Mouse (Mus musculus) thymus, adult 2 months (tissue): ENCODE results near the gene Mcm5.
A peak's percentile ranks its signal among the peaks of the same experiment; 100 is the strongest.

ENCODE experiments used
- CTCF ChIP-seq: fragments of 200-500 bp; IDR thresholded peaks from 2 replicates; pipeline ENCODE4 v1.5.1; 2012; ENCODE audit warnings: mild to moderate bottlenecking, control low read depth, low read length, moderate library complexity, borderline replicate concordance; ENCODE audit not compliant: control insufficient read depth, poor library complexity, insufficient read depth; ENCODE audit errors: extremely low read depth
- POLR2A ChIP-seq: fragments of 200-500 bp; IDR thresholded peaks from 2 replicates; pipeline ENCODE4 v1.6.1; 2012; ENCODE audit warnings: mild to moderate bottlenecking, low read length, control low read depth, moderate library complexity; ENCODE audit not compliant: control insufficient read depth, poor library complexity, insufficient read depth; ENCODE audit errors: extremely low read depth

DNA sequence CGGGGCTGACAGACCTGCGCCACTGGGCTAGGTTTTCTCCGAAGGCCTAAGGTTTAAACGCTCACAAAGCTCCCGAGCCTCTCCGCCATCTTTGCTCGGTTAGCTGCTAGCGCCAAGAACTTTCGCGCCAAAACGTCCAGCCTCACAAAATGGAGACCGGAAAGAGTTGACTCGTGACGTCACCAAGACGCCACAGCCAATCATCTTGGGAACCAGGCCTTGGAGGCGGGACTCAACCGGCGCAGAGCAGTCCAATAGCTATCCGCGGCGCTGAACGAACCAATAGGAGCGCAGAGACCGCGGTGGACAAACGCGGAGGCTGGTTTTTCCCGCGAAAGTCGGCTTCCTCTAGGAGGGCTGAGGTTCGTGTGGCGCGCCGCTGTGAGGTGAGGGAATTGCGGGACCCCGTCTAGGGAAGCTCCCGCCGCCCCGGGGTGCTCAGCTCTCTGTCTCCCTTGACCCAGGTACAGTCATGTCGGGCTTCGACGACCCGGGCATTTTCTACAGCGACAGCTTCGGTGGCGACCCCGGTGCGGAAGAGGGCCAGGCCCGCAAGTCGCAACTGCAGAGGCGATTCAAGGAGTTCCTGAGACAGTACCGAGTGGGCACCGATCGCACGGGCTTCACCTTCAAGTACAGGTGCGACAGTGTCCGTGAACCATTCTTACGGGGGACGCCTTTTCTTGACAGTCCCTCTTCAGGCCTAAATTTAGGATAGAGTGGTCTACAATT is at the start of gene Mcm5:
- peak; percentile 48; the same call in 1 of the 2 replicates for TF ChIP-seq POLR2A
- TF ChIP-seq CTCF, result 0 out of 2 replicates have a peak, but pooled peaks have one; percentile 26
